Mouse (Mus musculus) ES-E14 (cell line): Measurements from ENCODE around the gene H3f3a.

Experiments
- HCFC1 ChIP-seq: IDR thresholded peaks from 2 replicates; pipeline ENCODE4 v1.6.1; 2012; ENCODE audit warnings: low read length, inconsistent platforms, borderline replicate concordance; ENCODE audit not compliant: insufficient read depth
- ZC3H11A ChIP-seq: IDR thresholded peaks from 2 replicates; pipeline ENCODE4 v1.6.1; 2012; ENCODE audit warnings: low read depth, mild to moderate bottlenecking, inconsistent platforms, low read length, borderline replicate concordance
- ZNF384 ChIP-seq: IDR thresholded peaks from 2 replicates; pipeline ENCODE4 v1.6.1; 2012; ENCODE audit warnings: low read depth, low read length, inconsistent platforms

GRCm38 (mm10) chr1:180777289-180777659, 36.5 kb downstream of the H3f3a start:
- no peak for TF ChIP-seq ZNF384
- no peak for TF ChIP-seq ZC3H11A
- TF ChIP-seq HCFC1: no peak
